Mouse (Mus musculus) stomach, embryonic 15.5 days (tissue): ENCODE measurements around the gene Psg16. TPM values are rescaled to one million over a fixed set of nuclear protein-coding genes. Genes with fewer than 3 reads are reported as not detected.
"Not testable (repeated sequence)": the region's sequence is repeated elsewhere in the genome, so short reads cannot be mapped to it uniquely, and the experiment has no call there.

Experiments
- ATAC-seq: fragments of 200-750 bp; cut with Nextera tagmentation; 2 replicates; pipeline ENCODE4 v1.8.0; 2017; ENCODE audit warnings: low read depth, moderate number of reproducible peaks, moderate TSS enrichment; ENCODE audit not compliant: insufficient read depth, low FRiP score
- H3K27ac ChIP-seq: fragments of 300-500 bp; sonication (generic); 2 replicates; pipeline ENCODE4 v1.5.1; 2015; ENCODE audit warnings: mild to moderate bottlenecking, inconsistent platforms
- H3K27me3 ChIP-seq: fragments of 300-500 bp; sonication (generic); replicated peaks from 2 replicates; pipeline ENCODE4 v1.6.1; 2015; ENCODE audit warnings: inconsistent platforms
- H3K36me3 ChIP-seq: fragments of 300-500 bp; sonication (generic); 2 replicates; pipeline ENCODE4 v1.6.1; 2015; ENCODE audit warnings: inconsistent platforms
- H3K4me1 ChIP-seq: fragments of 300-500 bp; sonication (generic); 2 replicates; pipeline ENCODE4 v1.6.1; 2015; ENCODE audit warnings: inconsistent platforms
- H3K4me2 ChIP-seq: fragments of 300-500 bp; sonication (generic); 2 replicates; pipeline ENCODE4 v1.6.1; 2015; ENCODE audit warnings: mild to moderate bottlenecking, inconsistent platforms
- H3K4me3 ChIP-seq: fragments of 300-500 bp; sonication (generic); replicated peaks from 2 replicates; pipeline ENCODE4 v1.5.1; 2015; ENCODE audit warnings: inconsistent platforms
- H3K9ac ChIP-seq: fragments of 300-500 bp; sonication (generic); 2 replicates; pipeline ENCODE4 v1.6.1; 2015; ENCODE audit warnings: inconsistent platforms
- H3K9me3 ChIP-seq: fragments of 300-500 bp; sonication (generic); 2 replicates; pipeline ENCODE4 v1.6.1; 2016; ENCODE audit warnings: inconsistent platforms
- WGBS: fragments of 180-500 bp; shearing (Covaris S2); methylation state at CpG from one replicate; pipeline ENCODE4 v1.1.7; 2015; 5-methylcytosine and 5-hydroxymethylcytosine counted together
- polyA plus RNA-seq: library from polyadenylated mRNA; unstranded; fragments of >200 nt; fragmentation: Nextera tagmentation; extraction: Ambion mirVana; gene quantifications from 2 replicates; pipeline ENCODE4 v1.2.1, GENCODE M21; 2015

The Psg16 gene
- polyA plus RNA-seq, 1 experiment from 2014 or later: 0.30 TPM

DNA sequence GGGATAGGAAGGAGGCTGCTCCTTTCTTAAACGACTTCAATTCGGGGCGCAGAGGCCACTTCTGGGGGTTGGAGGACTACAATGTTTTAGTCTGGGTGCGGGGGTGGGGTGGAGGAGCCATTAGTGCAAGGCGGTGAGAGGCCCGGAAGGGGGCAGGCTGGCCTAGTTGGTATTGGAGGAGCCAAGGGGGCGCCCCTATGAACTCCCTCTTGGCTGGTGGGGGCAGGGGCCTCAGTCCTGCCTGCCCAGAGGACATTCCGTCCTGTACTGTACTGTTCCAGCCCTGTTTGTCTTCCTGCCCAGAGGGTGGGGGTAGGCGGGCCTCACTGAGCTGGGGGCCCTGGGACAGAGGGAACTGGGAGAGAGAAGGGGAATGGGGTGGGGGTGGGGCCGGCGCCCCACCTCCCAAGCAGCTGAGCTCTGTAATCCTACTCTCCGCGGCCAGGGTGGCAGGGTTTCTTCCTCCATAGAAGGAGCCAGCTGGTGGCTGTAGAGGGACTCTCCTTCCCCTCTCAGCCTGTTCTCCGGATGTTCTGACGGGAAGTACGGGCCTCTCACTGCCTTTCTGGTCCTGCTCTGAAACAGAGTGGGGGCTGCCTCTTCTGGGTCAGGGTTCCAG is 15.7 kb upstream of the Psg16 start:
- WGBS: 0% methylated on average over 15 of the region's 16 CpGs

DNA sequence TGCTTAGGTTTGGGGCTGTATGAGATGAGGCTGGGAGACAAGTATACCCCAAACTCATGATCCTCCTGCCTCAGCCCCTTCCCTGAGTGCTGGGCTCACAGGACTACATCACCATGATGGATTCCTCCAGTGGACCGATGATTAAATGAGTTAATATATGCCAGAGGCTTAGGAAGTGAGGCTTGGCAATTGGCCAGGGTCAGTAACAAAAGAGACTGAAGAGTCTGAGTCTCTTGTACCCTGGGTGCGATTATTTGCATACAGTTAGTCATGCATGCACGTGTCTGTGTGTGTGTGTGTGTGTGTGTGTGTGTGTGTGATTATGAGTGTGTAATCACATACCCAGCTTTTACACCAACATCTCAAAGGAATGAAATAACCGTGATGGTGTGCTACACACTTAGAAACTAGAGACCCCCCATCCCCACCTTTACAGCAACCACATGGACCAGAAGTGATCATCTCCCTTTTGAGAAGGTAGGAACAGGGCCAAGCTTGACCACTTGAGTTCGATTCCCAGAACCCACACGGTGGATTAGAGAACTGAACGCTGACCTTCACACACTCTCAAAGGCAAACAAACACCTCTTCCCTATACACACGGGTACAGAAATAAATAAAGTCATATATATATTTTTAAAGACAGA is 14.9 kb upstream of the Psg16 start:
- Histone ChIP-seq H3K4me1 (peaks cover 43% of the 10 kb centered on the region), H3K4me2 (peak overlapping the region; percentile 92), H3K36me3 (peaks cover 13% of the 10 kb centered on the region), H3K4me3 (peak overlapping the region; percentile 70), H3K27ac (peak overlapping the region; percentile 99), H3K9ac (no peak overlapping the region; the same call in 1 of the 2 replicates), H3K27me3 (no peaks in the 10 kb centered on the region), H3K9me3 (no peaks in the 10 kb centered on the region)
- 16% methylated on average over 8 of the region's 8 CpGs for WGBS
- ATAC-seq: no peak

More for the DNA sequence above, 15.7 kb upstream of the Psg16 start:
- H3K4me3 ChIP-seq: peak overlapping the region; percentile 70
- no peak overlapping the region; the same call in 1 of the 2 replicates for H3K9ac ChIP-seq
- no peaks in the 10 kb centered on the region for H3K9me3 ChIP-seq
- peaks cover 40% of the 10 kb centered on the region for H3K4me1 ChIP-seq
- no peaks in the 10 kb centered on the region for H3K27me3 ChIP-seq
- peak overlapping the region; percentile 99 for H3K27ac ChIP-seq
- H3K36me3 ChIP-seq: peaks cover 19% of the 10 kb centered on the region
- peak; percentile 86 for ATAC-seq
- peak overlapping the region; percentile 92 for H3K4me2 ChIP-seq

DNA sequence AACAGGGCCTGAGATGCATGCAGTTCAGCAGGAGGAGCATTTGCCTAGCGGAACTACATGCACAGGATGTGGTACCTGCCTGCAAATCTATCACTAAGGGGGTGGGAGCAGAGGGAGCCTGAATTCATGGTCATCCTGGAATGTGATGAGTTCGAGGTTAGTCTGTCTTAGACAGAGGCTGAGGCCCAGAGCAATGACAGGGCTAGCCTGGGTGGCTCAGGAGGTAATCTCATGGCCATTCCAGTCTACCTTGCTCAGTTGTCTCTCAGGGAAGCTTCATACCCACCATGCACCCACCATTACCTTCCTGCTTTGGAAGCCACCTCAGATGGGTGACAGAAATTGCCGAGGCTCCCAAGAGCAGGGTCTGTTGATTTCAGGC is 14.4 kb upstream of the Psg16 start:
- peaks cover 10% of the 10 kb centered on the region for H3K36me3 ChIP-seq
- ATAC-seq: no peak
- no peaks in the 10 kb centered on the region for H3K27me3 ChIP-seq
- 55% methylated on average over 3 of the region's 3 CpGs for WGBS
- peak overlapping the region; percentile 99 for H3K27ac ChIP-seq
- H3K9me3 ChIP-seq: no peaks in the 10 kb centered on the region
- H3K4me1 ChIP-seq: peaks cover 45% of the 10 kb centered on the region
- H3K4me3 ChIP-seq: peak overlapping the region; percentile 70
- H3K4me2 ChIP-seq: peak overlapping the region; percentile 92
- H3K9ac ChIP-seq: peak overlapping the region; percentile 13; the same call in 1 of the 2 replicates

DNA sequence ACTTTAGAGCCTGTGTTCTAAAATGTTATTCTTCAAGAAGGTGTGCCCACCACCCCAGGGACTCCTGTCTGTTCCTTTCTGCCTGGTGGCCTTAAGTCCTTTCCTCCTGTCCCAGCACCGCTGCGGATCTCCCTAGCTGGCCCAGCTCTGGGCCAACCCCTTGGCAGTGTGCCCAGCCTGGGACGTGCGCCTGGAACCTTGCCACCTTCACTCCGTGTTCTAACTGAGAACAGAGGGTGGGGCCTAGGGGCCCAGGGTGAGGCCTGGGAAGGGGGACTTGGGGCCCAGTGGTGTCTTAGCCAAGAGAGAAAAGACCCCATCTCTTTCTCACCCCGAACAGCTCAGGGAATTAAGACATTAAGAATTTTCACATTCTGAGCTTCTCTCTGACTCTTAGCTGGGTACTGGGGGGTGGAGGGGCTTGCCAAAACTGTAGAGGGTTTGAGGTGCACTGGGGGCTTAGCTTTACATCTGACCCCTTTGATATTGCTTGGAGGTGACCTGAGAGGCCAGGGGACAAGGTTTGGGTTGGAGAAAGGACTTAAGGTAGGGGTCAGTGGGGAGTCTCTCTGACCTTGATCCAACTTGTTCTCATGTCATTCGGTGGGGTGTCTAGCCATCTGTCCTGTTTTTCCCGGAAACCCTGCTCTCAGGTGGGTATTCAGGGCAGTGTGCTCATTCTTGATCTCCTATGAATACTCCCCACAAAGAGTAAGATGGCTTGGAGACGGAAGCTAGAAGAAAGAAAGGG is 13.6 kb upstream of the Psg16 start:
- H3K4me3 ChIP-seq: peak overlapping the region; percentile 70
- ATAC-seq: peak; percentile 45
- peak overlapping the region; percentile 99 for H3K27ac ChIP-seq
- H3K9ac ChIP-seq: peak overlapping the region; percentile 58; the same call in 1 of the 2 replicates
- H3K27me3 ChIP-seq: no peaks in the 10 kb centered on the region
- 18% methylated on average over 9 of the region's 9 CpGs for WGBS
- H3K9me3 ChIP-seq: no peaks in the 10 kb centered on the region
- H3K4me1 ChIP-seq: peaks cover 46% of the 10 kb centered on the region
- peak overlapping the region; percentile 92 for H3K4me2 ChIP-seq
- peaks cover 3% of the 10 kb centered on the region; the same call in 1 of the 2 replicates for H3K36me3 ChIP-seq

DNA sequence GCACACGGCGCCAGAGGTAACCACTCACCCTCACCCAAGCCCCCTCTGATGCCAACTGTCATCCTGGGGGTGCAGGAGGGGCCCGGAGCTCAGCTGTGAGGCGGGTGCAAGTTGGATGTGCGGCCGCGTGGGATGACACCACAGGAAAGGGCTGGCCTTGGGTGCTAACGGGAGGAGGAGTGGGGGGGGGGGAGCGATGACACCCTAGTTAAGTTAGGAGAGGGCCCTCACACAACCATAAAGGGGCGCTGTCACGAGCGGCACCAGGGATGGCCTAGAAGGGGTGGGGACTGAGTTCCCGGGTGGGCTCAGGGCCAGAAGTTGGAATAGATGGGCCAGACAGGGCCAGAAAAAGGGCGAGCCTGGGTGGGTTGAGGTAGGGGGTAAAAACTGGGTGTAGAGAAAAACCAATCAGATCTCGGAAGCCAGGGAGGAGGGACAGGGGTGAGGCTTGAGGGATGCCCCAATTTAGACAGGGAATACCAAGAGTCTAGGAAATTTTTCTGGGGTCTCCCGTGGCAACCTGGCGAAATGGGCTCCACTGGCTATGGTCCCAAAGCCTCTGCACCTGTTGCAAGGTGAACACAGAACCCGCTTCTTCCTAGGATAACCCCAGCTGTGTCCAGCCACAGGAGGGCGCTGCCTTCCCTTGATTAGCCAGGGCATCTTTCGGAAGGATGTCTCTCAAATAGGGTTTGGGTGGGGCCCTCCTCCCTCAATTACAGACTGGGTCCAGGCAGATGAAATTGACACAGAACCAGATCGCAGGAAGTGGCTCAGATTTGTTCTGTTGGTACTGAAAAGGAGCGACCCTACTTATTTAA is 12.8 kb upstream of the Psg16 start:
- no peaks in the 10 kb centered on the region for H3K27me3 ChIP-seq
- peak overlapping the region; percentile 70 for H3K4me3 ChIP-seq
- 54% methylated on average over 21 of the region's 22 CpGs for WGBS
- peaks cover 41% of the 10 kb centered on the region for H3K4me1 ChIP-seq
- H3K4me2 ChIP-seq: peak overlapping the region; percentile 92
- peak overlapping the region; percentile 58 for H3K9ac ChIP-seq
- no peaks in the 10 kb centered on the region for H3K36me3 ChIP-seq
- H3K27ac ChIP-seq: peak overlapping the region; percentile 99
- ATAC-seq: no peak
- H3K9me3 ChIP-seq: no peaks in the 10 kb centered on the region

DNA sequence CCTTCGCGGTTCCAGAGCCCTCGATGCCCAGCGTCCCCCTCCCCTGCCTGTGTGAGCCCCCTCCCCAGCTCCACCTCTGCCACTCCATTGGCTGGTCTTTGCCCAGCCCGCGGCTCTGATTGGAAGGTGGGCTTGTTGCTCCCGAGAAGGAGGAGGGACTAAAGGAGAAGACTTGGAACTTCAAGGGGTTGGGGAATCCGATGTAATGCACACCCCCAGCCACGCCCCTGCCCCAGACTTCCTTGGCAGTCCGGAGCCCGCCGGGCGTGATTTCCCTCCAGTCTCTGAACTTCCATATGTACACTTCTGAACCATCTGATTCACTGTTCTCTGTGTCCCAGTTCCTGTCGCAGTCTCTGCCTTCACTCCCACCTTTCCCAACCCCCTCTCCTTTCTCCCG is 11.5 kb upstream of the Psg16 start, which contains the start of gene Hif3a:
Gene Hif3a (minus strand): TSS at position 39 of the 400 bp plus-strand sequence.
- H3K9me3 ChIP-seq: no peaks in the 10 kb centered on the region
- peak within 1 kb of the TSS; percentile 58 for H3K9ac ChIP-seq
- peak within 1 kb of the TSS; percentile 70 for H3K4me3 ChIP-seq
- peak within 1 kb of the TSS; percentile 99 for H3K27ac ChIP-seq
- ATAC-seq: peak; percentile 60
- no peaks in the 10 kb centered on the region for H3K27me3 ChIP-seq
- 0% methylated on average over 15 of the region's 15 CpGs for WGBS
- peak within 1 kb of the TSS; percentile 92 for H3K4me2 ChIP-seq
- no peaks in the 10 kb centered on the region for H3K36me3 ChIP-seq
- H3K4me1 ChIP-seq: peaks cover 36% of the 10 kb centered on the region

DNA sequence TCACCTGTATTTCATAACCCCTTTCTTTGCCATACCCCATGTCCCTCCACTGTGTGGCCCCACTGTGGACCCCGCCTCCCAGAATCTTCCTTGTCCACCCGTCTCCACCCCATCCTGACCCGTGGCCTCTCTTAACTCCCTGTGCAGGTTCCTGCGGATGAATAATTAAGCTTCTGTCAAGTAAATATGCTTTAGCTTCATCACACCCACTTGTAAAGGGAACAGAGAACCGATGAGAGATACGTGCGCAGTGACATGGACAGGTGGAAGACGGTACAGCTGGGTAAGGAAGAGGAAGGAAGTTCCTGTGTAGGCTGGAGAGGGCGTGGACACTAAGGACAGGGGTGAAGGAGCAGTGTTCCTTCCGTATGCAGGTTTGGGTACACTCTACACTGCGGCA is 11.0 kb upstream of the Psg16 start:
- peak; percentile 6; the same call in 1 of the 2 replicates for ATAC-seq
- H3K4me2 ChIP-seq: peak overlapping the region; percentile 92

DNA sequence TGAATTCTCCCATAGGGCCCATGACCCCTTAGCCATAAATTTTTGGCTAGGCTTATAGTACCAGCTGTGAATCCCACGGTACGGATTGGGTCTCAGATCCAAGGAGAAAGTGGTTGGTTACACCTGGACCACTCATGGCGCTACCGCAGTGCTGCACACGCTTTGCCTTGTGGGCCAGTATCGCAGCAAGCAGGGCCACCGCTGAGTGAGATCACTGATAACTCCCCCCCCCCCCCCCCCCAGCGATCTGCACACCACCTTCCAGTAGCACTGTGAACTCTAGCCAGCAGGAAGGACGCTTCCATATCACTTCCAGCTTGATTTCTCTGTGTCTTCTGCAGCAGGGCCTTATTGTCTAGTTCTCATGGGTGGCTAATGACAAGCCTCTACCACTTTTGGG is 8.2 kb upstream of the Psg16 start:
- ATAC-seq: no peak
- H3K9ac ChIP-seq: no peak overlapping the region
- no peak overlapping the region for H3K4me3 ChIP-seq
- no peak overlapping the region; the same call in 1 of the 2 replicates for H3K27ac ChIP-seq
- 53% methylated on average over 9 of the region's 9 CpGs for WGBS
- H3K4me2 ChIP-seq: no peak overlapping the region
- H3K36me3 ChIP-seq: no peaks in the 10 kb centered on the region
- no peaks in the 10 kb centered on the region for H3K27me3 ChIP-seq
- H3K9me3 ChIP-seq: no peaks in the 10 kb centered on the region
- H3K4me1 ChIP-seq: peaks cover 14% of the 10 kb centered on the region; the same call in 1 of the 2 replicates

More for the DNA sequence above, 11.0 kb upstream of the Psg16 start:
- H3K27me3 ChIP-seq: no peaks in the 10 kb centered on the region
- WGBS: 7% methylated on average over 11 of the region's 11 CpGs
- peak overlapping the region; percentile 99 for H3K27ac ChIP-seq
- peaks cover 32% of the 10 kb centered on the region for H3K4me1 ChIP-seq
- H3K9ac ChIP-seq: no peak overlapping the region
- peak overlapping the region; percentile 70 for H3K4me3 ChIP-seq
- H3K36me3 ChIP-seq: no peaks in the 10 kb centered on the region
- H3K9me3 ChIP-seq: no peaks in the 10 kb centered on the region

DNA sequence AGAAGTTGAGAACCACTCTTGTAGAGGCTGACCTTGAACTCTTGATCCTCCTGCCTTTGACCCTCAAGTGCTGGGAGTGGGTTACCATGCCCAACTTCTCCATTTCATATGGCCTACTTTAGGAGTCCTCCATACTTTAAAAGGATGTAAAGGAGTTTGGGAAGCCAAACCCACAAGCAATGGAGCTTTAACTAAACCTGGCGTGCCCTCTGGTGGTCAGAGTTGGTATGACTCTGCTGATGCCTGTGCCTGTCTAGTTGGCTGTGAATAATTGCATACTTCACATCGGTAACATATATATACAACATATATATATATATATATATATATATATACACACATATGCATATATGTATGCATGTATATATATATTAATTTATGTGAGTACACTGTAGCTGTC is 7.4 kb upstream of the Psg16 start:
- Histone ChIP-seq H3K9me3 (no peaks in the 10 kb centered on the region), H3K9ac (no peak overlapping the region), H3K4me3 (no peak overlapping the region), H3K27ac (no peak overlapping the region), H3K4me2 (no peak overlapping the region), H3K27me3 (no peaks in the 10 kb centered on the region), H3K4me1 (peaks cover 12% of the 10 kb centered on the region; the same call in 1 of the 2 replicates), H3K36me3 (no peaks in the 10 kb centered on the region)
- WGBS: 2% methylated on average over 2 of the region's 2 CpGs
- ATAC-seq: no peak

DNA sequence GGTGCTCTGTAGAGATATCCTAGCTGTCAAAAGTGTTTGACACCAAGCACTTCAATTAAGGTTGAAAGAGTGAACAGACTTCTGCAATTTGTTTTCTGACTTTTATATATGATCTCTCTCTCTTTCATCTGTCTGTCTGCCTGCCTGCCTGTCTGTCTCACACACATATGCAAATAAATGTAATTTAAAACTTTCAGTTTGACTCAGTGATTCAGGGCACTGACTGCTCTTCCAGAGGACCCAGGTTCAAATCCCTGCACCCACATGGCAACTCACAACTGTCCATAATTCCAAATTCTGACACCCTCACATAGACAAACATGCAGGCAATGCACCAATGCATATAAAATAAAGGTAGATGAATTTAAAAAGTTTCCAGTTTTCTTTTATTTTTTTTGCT is 6.8 kb upstream of the Psg16 start:
- Histone ChIP-seq H3K4me1 (peaks cover 12% of the 10 kb centered on the region; the same call in 1 of the 2 replicates), H3K36me3 (no peaks in the 10 kb centered on the region), H3K4me2 (no peak overlapping the region), H3K9ac (no peak overlapping the region), H3K9me3 (no peaks in the 10 kb centered on the region), H3K27ac (no peak overlapping the region), H3K27me3 (no peaks in the 10 kb centered on the region), H3K4me3 (no peak overlapping the region)
- ATAC-seq: no peak

DNA sequence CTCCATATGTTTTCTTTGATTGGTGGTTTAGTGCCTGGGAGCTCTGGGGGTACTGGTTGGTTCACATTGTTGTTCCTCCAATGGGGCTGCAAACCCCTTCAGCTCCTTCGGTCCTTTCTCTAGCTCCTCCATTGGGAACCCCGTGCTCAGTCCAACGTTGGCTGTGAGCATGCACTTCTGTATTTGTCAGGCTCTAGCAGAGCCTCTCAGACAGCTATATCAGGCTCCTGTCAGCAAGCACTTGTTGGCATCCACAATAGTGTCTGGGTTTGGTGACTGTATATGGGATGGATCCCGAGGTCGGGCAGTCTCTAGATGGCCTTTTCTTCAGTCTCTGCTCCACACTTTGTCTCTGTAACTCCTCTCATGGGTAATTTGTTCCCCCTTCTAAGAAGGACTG is 6.2 kb upstream of the Psg16 start:
- ATAC-seq, H3K4me3 ChIP-seq, H3K27ac ChIP-seq, H3K27me3 ChIP-seq, H3K9me3 ChIP-seq, H3K36me3 ChIP-seq, H3K9ac ChIP-seq, H3K4me2 ChIP-seq: not testable (repeated sequence)
- WGBS: 58% methylated on average over 5 of the region's 5 CpGs
- peaks cover 12% of the 10 kb centered on the region; the same call in 1 of the 2 replicates for H3K4me1 ChIP-seq
